Mouse (Mus musculus): ENCODE results near the gene Scgb2b12. TPM values are rescaled to one million over a fixed set of nuclear protein-coding genes. Genes with fewer than 3 reads are reported as not detected.

The Scgb2b12 gene
- polyA plus RNA-seq (2012; rRNA removed): not detected in 2 replicates

DNA sequence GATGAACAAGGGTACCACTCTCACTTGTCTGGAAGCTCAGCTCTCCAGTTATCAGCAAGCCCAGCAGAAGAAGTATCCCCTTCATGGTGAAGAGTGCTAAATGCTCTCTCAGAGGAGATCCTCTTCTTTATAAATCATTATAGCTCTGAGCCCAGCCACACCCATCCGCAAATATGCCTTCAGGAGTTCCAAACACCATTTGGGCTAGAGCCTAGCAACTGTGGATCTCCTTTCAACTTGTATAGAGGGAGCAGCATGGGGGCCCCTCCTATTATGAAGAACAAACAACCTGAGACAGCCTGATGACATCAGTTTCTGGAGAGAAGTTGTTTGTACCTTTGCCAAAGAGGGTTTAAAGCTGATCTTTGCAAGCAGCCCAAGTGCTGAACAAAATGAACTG, at the start of gene Scgb2b12:
Gene Scgb2b12 (minus strand): TSS at position 101 of the 400 bp plus-strand sequence.

DNA sequence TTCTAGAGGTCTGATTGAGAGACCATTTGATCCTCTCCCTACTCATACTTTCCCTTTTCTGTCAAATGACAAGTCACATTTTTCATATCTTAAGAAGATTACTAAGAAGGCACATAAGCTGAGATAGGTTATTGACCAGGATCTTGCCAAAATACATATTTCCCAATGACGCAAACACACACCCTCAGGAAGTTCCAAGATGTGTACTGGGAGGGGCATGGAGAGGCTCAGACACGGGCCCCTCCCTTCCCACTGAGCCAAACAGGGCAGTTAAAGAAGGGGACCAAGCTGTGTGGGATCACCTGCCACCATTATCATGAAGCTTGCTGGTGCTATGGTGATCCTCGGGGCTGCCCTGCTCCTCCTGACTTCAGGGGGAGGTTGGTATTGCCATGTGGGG, 6.8 kb upstream of the Scgb2b12 start, which contains the start of gene Scgb1b12:
Gene Scgb1b12 (plus strand): TSS at position 301 of the 400 bp plus-strand sequence.

Other genes with a start within 250 kb of the Scgb2b12 start
- gene Scgb1b10, start 226.4 kb downstream of the Scgb2b12 start, polyA plus RNA-seq (2012; rRNA removed): not detected in 2 replicates
- not detected in 2 replicates for gene Scgb2b11, start 116.1 kb downstream of the Scgb2b12 start, polyA plus RNA-seq (2012; rRNA removed)
- gene Scgb1b11, start 104.4 kb downstream of the Scgb2b12 start, polyA plus RNA-seq (2012; rRNA removed): not detected in 2 replicates
- not detected in 2 replicates for gene Scgb1b12, start 6.9 kb upstream of the Scgb2b12 start, polyA plus RNA-seq (2012; rRNA removed)
- not detected in 2 replicates for gene Scgb1b29, start 114.3 kb upstream of the Scgb2b12 start, polyA plus RNA-seq (2012; rRNA removed)